Mouse (Mus musculus) adrenal gland (tissue): Measurements from ENCODE around the gene Hoxd3.

Experiments
- intact Hi-C: fragments of 180-260 bp; cut with DNase I; formaldehyde crosslinking; loops from one replicate; pipeline ENCODE4 v1.15.1; 2025

The Hoxd3 gene

DNA sequence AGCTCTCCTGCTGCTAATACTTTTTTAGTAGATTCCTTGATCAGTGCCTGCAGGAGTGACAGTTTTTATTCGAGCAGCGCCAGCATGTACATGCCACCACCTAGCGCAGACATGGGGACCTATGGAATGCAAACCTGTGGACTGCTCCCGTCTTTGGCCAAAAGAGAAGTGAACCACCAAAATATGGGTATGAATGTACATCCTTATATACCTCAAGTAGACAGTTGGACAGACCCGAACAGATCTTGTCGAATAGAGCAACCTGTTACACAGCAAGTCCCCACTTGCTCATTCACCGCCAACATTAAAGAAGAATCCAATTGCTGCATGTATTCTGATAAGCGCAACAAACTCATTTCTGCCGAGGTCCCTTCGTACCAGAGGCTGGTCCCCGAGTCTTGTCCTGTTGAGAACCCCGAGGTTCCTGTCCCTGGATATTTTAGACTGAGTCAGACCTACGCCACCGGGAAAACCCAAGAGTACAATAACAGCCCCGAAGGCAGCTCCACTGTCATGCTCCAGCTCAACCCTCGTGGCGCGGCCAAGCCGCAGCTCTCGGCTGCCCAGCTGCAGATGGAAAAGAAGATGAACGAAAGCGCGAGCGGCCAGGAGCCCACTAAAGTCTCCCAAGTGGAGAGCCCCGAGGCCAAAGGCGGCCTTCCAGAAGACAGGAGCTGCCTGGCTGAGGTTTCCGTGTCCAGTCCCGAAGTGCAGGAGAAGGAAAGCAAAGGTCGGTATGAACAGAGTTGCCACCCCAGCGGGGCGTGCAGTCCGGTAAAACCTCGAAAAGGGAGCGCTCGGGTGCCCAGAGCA, 19.5 kb upstream of the Hoxd3 start:
- intact Hi-C loops: loop anchor here (10.0 kb wide), 1 partner anchor 623 kb away; no protein-coding TSS in a partner anchor

DNA sequence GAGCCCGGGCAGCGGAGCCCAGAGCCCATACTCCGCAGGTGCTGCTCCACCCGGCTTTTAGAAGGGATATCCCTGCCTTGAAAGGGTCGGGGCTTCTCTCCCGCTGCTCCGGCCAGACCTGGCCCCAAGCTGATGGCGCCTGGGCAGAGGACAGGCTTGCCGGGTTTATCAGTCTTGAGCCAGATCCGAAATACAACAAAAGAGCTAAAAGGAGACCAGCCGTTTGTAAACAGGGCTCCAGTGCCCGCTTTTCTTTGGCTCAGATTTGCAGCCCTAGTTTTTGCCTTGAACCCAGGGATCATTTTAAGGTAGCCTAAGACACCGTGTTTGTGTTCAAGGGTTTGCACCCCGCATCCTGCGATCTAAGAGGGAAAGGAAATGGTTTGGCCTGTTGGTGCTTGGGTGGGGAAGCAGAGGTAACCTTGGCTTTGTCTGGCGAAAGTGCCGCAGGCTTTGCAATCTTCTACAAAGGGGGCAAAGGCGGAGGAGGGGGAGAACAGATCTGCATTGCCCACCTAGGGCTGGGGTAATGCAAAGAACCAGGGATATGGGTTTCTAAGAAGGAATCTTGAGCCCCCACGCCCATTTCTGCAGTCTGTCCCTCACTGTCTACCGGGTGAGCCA, 18.8 kb upstream of the Hoxd3 start:
- intact Hi-C loops: loop anchor here (10.0 kb wide), 1 partner anchor 622 kb away; no protein-coding TSS in a partner anchor

DNA sequence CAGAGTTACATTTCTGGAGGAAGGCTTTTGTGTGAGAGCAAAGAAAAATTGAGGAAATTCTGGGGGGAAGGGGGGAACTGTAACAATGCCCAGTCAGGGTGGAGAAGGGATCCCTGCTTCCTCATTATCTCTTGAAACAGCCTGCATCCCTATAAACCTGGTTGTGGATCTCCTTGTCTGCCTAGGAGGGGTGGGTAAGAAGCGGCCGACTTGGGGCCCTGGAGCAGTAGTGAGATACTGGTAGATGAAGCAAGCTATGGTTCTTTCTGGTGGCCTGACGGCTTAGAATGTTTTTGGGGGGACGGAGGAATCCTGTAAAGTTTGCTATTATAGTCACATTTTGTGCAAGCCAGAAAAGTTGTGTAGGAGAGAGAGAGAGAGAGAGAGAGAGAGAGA, 18.3 kb upstream of the Hoxd3 start:
- intact Hi-C loops: loop anchor here (10.0 kb wide), 1 partner anchor 621 kb away; no protein-coding TSS in a partner anchor

DNA sequence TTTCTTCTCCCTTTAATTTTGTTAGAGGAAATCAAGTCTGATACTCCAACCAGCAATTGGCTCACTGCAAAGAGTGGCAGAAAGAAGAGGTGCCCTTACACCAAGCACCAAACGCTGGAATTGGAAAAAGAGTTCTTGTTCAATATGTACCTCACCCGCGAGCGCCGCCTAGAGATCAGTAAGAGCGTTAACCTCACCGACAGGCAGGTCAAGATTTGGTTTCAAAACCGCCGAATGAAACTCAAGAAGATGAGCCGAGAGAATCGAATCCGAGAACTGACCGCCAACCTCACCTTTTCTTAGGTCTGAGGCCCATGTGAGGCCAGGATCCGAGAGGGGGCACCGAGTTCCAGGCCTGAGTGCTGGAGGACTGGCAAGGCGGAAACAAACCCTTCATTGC, 17.7 kb upstream of the Hoxd3 start:
- intact Hi-C loops: loop anchor here (10.0 kb wide), 1 partner anchor 621 kb away; no protein-coding TSS in a partner anchor

DNA sequence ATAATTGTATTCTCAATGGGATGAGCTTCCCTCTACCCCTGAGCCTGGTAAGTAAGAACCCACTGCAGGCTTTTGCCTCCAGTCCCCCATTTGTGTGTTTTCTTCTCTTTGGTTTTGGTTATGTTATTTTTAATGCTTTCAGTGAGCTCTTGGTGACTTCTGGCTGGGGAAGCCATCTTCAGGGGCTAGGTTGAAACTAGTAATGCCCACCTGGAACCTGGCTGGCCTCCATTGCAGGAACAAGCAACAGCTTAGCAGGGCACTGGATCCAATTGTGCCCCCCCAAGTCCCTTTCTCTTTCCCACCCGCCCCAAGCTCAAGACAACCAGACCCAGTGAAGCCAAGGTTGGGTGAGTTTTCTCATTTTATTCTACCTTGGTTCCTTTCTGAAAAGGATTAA, 16.3 kb upstream of the Hoxd3 start:
- intact Hi-C loops: loop anchor here (10.0 kb wide), 1 partner anchor 619 kb away; no protein-coding TSS in a partner anchor

DNA sequence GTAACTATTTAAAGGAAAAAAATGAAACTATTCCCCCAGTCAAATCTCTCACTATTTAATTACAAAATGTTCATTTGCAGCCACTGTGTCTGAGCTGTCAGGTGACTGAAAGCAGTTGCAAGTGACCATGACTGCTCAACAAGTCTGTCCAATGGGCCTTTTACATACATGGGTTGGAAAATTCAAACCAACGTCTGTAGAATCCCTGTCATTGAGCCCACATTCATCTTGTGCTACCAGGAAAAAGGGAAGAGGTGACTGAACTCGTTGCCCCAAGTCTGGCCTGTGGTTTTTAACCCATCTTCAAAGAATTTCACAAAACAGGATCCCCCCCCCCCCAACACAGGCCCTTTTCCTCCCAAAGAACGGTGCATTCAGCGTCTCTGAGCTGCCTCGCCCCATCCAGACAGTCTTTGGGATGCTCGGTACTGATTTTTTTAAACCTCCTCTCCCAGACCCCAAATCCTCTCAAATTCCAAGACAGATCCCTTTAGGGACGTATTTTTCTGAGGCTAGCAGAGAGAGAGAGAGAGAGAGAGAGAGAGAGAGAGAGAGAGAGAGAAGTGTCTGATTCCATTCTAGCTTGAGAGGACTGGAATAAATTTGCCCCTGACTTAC, 15.8 kb upstream of the Hoxd3 start:
- intact Hi-C loops: loop anchor here (10.0 kb wide), 1 partner anchor 619 kb away; no protein-coding TSS in a partner anchor

DNA sequence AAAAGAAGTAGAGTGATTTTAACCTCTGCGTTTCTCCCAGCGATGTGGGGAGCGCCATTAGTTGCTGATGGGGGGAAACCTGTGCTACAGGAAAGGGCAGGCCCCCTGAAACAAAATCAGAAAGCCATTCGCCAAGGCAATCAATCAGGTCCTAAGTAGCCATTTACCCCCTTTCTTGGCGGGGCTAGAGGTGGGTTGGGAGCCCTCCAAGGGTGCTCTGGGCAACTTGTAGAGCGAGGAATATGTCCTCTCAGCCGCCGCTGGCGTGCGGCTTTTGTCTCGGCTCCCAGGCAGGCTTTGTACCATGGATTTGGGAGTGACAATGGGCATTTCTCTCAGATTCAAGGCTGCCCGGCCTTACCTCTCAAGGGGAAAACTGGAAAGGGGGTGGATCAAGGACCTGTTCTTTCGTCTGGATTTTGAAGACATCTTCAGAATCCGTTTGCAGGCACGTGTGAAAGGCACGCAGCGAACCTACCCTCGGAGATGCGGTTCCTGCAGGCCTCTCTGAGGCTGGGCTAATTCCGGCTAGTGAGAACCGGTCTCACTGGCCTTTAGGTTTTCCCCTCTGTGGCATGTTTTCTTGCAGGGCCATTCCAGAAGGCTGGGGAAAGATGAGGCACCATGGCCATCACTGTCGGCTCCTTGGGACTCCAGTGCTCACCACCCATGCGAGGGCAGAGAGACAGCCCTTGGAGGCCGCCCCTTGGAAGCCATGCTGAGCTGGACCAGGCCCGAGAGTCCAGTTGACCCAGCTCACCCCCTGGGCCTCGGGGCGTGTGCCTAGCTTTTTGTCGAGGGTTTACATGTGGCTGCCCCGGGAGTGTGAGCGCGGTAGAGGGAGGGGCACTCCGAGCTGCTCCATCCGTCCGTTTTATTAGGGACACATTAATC, 15.0 kb upstream of the Hoxd3 start:
- intact Hi-C loops: loop anchor here (10.0 kb wide), 1 partner anchor 618 kb away; no protein-coding TSS in a partner anchor

DNA sequence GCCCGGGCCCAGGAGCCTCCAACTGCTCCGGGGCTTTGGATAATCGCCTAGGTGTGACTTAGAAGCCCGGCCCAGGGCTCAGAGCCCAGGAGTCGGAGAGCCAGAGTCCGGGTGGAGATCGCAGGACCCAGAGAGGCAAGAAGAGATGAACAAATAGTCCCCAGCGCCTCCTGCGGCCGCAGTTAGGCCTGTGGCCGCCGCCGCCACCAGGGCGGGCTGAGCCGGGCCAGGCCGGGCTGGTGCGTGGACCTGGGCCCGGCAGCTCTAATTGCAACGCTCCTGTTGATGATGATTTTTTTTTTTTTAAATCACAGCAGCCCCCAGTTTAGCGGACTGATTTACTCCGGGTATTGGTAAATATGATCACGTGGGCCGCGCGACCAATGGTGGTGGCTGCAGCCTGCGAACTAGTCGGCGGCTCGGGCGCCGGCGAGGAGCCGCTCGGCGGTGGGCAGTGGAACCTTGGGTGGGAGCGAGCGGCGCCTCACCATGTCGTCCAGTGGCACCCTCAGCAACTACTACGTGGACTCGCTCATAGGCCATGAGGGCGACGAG, 14.1 kb upstream of the Hoxd3 start, which contains the start of gene Hoxd9:
Hoxd9 (plus strand) TSS at position 161 of the 555 bp plus-strand sequence.
- intact Hi-C loops: loop anchor here (10.0 kb wide), 1 partner anchor 617 kb away; no protein-coding TSS in a partner anchor

DNA sequence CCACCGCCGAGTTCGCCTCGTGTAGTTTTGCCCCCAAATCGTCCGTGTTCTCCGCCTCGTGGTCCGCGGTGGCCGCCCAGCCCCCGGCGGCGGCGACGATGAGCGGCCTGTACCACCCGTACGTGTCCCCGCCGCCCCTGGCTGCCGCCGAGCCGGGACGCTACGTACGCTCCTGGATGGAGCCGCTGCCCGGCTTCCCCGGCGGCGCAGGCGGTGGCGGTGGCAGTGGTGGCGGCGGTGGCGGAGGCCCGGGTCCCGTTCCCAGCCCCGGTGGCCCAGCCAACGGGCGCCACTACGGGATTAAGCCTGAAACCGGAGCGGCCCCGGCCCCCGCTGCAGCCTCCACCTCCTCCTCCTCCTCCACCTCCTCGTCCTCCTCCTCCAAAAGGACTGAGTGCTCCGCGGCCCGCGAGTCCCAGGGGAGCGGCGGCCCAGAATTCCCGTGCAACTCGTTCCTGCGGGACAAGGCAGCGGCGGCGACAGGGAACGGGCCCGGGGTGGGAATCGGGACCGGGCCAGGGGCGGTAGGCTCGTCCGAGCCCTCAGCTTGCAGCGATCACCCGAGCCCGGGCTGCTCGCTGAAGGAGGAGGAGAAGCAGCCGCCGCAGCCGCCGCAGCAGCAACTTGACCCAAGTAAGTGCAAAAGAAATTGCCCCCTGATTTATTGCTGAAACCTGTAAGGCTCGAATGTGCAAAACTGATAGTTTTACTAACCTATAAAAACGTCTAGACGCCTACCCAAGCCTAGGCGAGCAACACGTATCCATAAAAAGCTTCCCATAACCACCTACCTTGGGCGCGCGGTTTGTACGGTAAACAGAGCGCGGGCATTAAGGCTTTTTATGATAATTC, 13.3 kb upstream of the Hoxd3 start:
- intact Hi-C loops: loop anchor here (10.0 kb wide), 1 partner anchor 616 kb away; no protein-coding TSS in a partner anchor

DNA sequence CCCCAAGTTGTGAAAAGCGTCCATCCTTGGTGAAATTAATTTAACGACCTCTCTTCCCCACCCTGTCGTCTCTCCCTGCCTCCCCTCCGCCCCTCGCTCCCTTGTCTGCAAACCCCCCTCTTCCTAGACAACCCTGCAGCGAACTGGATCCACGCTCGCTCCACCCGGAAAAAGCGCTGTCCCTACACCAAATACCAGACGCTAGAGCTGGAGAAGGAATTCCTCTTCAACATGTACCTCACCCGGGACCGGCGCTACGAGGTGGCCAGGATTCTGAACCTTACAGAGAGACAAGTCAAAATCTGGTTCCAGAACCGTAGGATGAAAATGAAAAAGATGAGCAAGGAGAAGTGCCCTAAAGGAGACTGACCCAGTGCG, 12.7 kb upstream of the Hoxd3 start:
- intact Hi-C loops: loop anchor here (10.0 kb wide), 1 partner anchor 616 kb away; no protein-coding TSS in a partner anchor

DNA sequence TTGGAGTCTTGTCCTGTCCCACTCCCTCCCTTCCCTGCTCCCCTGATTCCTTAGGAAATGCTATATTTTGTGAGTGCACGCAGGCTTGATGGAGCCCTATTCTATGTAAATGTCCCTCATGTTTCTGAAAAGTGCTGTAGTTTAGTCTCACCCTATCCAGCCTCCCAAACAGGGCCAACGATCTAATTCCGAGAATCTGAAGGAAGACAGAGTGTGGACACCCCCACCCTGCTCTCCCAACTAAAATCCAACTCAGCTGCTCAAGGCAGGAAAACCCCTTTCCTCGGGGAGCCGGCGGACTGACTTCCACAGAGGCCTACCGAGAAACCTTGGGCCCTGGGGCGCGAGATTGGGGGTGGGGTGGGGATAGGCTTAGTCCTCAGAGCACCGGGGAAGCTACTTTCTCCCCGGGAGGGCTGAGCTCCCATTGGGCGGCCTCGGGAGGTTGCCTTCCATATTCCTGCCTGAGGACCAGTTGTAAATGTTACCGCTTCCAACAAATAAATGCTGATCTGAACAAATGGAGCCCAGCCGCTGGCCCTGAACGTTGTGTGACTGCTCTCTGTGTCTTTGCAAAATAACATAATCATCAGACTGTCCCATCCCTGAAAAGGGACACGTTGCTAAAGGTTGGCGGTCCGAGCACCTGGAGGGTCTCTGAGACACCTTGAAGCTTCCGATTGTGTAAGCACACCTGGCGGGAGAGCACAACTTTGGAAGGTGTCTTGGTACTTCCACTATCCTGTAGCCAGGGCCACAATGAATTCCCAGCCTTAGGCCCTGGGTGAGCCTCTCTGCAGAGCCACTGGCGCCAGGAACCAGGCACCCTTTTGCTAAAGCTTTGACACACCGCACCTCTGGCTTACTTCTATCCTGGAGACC, 11.8 kb upstream of the Hoxd3 start:
- intact Hi-C loops: loop anchor here (5.0 to 10.0 kb wide), 4 partner anchors 262 to 887 kb away; no protein-coding TSS in a partner anchor

DNA sequence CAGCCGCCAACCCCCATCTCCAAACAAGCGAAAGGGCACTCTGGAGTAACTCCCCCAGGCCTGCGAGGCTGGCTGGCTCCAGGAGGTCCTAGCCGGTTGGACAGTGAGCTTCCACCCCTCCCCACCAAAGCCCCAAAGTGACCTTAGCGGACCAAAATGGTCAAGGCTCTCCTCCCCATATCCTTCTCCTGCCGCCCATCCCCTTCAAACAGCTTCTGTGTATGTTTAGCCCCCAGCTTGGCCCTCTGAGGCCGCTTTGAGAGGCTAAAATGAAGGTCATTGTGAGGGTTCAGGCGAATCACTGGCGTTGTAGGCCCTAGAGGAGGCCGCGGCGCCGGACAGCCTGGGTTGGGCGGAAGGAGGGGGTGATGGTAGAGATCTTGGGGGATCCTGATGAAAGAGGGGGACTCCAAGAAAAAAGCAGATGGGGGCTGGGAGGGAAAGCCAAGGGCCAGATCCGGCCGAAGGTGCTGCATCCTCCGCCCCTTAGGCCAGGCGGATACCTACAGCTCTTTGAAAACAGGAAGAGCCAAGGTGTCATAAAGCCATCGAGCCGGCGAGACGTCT, 11.1 kb upstream of the Hoxd3 start:
- intact Hi-C loops: loop anchor here (5.0 kb wide), 3 partner anchors 262 to 887 kb away; no protein-coding TSS in a partner anchor

DNA sequence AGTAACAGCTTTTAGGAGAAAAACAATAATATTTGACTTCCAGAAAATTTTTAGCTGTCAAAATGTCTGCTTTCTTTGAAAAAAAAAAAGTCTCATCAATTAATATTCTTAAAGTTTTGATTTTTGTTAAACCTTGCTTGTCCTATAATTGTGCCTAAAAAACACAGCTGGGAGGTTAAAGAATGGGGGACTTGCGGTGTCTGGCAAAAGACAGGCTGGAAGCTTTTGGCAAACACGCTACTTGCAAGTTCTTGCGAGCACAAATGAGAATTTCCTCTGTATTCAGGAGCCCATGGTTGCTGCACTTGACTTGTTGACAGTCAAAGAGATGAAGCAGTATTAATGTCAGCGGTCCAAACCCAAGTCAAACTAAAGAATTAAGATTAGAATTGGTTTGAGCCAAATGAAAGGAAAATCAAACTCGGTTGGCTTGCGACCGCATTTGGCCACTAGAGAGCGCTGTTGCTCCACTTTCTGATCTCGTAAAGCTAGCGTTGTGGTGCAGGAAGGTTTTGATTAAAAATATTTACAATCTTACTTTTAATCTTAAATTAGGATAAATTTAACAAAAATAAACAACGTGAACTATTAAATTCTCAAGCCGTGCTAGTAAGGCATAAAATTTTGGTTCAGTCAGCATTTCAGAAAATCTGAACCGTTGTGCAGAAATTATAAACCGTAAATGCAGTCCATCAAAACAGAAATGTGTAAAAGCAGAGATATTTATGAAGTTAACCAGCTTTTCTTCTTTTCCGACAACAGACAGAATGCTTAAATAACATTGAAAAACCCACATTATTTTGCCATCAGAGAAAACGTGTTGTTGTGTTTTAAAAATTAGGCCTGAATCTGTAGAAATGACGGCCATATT, 9.5 kb upstream of the Hoxd3 start:
- intact Hi-C loops: loop anchor here (5.0 kb wide), 3 partner anchors 260 to 885 kb away; no protein-coding TSS in a partner anchor

DNA sequence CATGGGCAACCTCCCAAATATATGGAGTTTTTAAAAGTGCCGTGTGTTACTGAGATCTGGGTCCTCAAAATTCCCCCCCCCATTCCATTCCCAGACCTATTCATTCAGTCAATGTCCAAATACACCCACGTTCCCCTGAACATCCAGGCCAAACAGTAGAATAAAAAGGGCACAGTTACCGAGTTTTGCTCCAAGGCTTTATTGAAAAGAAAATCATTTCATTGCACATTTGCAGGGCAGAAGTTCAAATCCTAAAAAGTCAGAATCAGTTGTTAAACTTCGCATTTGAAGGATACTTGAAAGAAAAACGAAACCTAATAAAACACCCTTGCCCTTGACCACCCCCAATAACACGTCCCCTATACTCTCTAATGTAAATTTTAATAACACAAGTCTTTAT, 8.9 kb upstream of the Hoxd3 start:
- intact Hi-C loops: loop anchor here (5.0 kb wide), 3 partner anchors 259 to 884 kb away; no protein-coding TSS in a partner anchor

DNA sequence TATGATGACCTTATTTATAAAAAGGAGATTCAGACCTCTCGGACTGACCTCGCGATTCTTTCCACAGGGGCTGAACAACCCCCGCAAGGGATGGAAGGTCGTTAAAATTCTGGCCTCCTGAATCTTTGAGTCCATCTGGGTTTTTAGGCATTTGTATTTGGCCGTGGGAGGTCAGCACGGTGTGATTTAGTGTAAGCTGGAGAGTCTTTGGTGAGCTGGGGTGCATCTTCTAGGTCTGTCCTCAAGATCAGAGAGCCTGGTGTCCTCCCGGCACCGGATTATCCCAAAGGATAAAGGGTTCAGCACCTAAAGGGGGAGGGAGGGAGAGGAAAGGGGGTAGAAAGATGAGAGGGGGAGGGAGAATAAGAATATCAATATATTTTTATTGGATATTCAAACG, 8.4 kb upstream of the Hoxd3 start:
- intact Hi-C loops: loop anchor here (5.0 kb wide), 3 partner anchors 259 to 884 kb away; no protein-coding TSS in a partner anchor

DNA sequence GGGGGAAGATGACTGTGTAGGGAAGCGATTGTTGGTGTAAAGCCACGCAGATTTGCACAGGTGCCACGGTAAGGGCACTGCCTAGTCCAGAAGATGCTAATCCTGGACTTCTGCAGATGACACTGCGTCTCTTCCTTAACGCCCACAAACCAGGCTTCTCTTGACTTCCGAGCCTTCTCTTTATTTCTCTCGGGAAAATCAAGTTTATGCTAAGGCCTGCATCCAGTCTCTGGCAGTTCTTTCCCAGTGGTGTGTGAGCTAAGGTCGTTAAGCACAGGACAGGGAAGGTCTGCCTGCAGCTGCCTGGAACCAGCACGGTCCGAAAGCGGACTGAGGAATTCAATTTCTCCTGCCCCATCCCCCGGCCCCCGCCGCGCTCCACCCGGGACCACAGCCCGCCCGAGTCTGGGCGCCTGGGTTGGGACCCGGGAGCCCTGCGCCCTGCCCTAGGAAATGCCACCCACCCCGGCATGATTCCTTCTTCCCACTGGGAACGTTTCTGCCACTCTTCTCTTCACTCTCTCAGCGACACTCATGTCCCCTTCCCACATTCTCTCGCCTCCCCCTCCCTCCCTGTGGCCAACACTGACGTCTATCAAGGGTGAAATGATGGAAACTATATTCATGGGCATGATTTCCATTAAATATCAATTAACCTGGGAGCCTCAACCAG, 7.9 kb upstream of the Hoxd3 start:
- intact Hi-C loops: loop anchor here (2.0 to 5.0 kb wide), 4 partner anchors 258 to 883 kb away; no protein-coding TSS in a partner anchor
